25 mouse cellular contexts compared by ENCODE assay signal in genomic region chr8:74697317-74697716, GRCm38 (mm10).
A peak's percentile ranks its signal among the peaks of the same experiment; 100 is the strongest.
DNase-seq lines count a peak whose midpoint lies in the region; ATAC-seq lines count a peak whose summit lies in the region.
"Had no signal": no experiment of that assay in that cellular context is flagged by ENCODE, and none has a peak within 500 bp of the region (broad histone marks: within the 10 kb centered on the region; RNA-seq: fewer than 3 reads in every experiment).

No protein-coding gene starts in this region.

- H3K9ac ChIP-seq in hindbrain, embryonic 15.5 days, result no peak overlapping the region
- no peak overlapping the region for H3K9ac ChIP-seq in hindbrain, embryonic 14.5 days
- H3K9ac ChIP-seq in neural tube, embryonic 14.5 days (replicated peaks; ENCODE audit: low read depth, low read length), result no peak overlapping the region
- H3K9ac ChIP-seq: forebrain, embryonic 15.5 days; heart, embryonic 13.5 days; limb, embryonic 15.5 days; liver, embryonic 14.5 days; lung, embryonic 14.5 days; midbrain, embryonic 15.5 days had no signal

- H3K27ac ChIP-seq in hindbrain, embryonic 15.5 days (replicated peaks), result no peak overlapping the region
- H3K27ac ChIP-seq in hindbrain, embryonic 14.5 days, result no peak overlapping the region
- no peak overlapping the region for H3K27ac ChIP-seq in neural tube, embryonic 14.5 days (ENCODE audit: low read depth, low read length)
- H3K27ac ChIP-seq: forebrain, embryonic 15.5 days; heart, embryonic 13.5 days; limb, embryonic 15.5 days; liver, embryonic 14.5 days; midbrain, embryonic 15.5 days; stomach, postnatal 0 days had no signal

- peak; percentile 27; the same call in 1 of the 2 replicates for ATAC-seq in hindbrain, embryonic 15.5 days (ENCODE audit: low FRiP score, low read depth)
- no peak for ATAC-seq in hindbrain, embryonic 14.5 days (ENCODE audit: low FRiP score)
- ATAC-seq in neural tube, embryonic 14.5 days (ENCODE audit: low read depth), result peak; percentile 44; the same call in 1 of the 2 replicates
- ATAC-seq: forebrain, embryonic 15.5 days; hindbrain, embryonic 16.5 days; intestine, embryonic 16.5 days had no signal

- peak; percentile 6 for DNase-seq in adrenal gland, postnatal 14 days
- no peak for DNase-seq in adrenal gland, adult 2 months
- no peak for DNase-seq in hindbrain, embryonic 14.5 days (ENCODE audit: low spot score)
- DNase-seq in kidney, postnatal 10 days, result peak; percentile 5
- DNase-seq in kidney, postnatal 25 days, result no peak
- no peak for DNase-seq in ovary, postnatal 10 days (ENCODE audit: low spot score)
- DNase-seq: cerebellum, adult 11 months; cerebellum, postnatal 10 days; gastrocnemius, postnatal 14 days; heart, adult 11 months; heart, postnatal 14 days; layer of hippocampus, adult 9-11 months; lung, embryonic 14.5 days; thymus, adult 2 months; thymus, postnatal 4 days had no signal

- no peaks in the 10 kb centered on the region for H3K4me1 ChIP-seq in hindbrain, embryonic 15.5 days (replicated peaks)
- no peaks in the 10 kb centered on the region for H3K4me1 ChIP-seq in hindbrain, embryonic 14.5 days (replicated peaks; ENCODE audit: control insufficient read depth, insufficient read depth, low read length)
- H3K4me1 ChIP-seq in neural tube, embryonic 14.5 days (ENCODE audit: control insufficient read depth, insufficient read depth, low read length), result no peaks in the 10 kb centered on the region
- H3K4me1 ChIP-seq: forebrain, embryonic 15.5 days; heart, embryonic 13.5 days; limb, embryonic 15.5 days; midbrain, embryonic 15.5 days had no signal

- H3K36me3 ChIP-seq in hindbrain, embryonic 15.5 days, result no peaks in the 10 kb centered on the region
- no peaks in the 10 kb centered on the region for H3K36me3 ChIP-seq in hindbrain, embryonic 14.5 days (replicated peaks; ENCODE audit: control insufficient read depth, insufficient read depth)
- no peaks in the 10 kb centered on the region for H3K36me3 ChIP-seq in neural tube, embryonic 14.5 days (ENCODE audit: control insufficient read depth, insufficient read depth, low read length)
- H3K36me3 ChIP-seq: forebrain, embryonic 15.5 days; heart, embryonic 13.5 days; limb, embryonic 15.5 days; midbrain, embryonic 15.5 days had no signal

- H3K9me3 ChIP-seq in hindbrain, embryonic 15.5 days, result no peaks in the 10 kb centered on the region
- H3K9me3 ChIP-seq in hindbrain, embryonic 14.5 days (ENCODE audit: control insufficient read depth, low read length), result no peaks in the 10 kb centered on the region
- H3K9me3 ChIP-seq in neural tube, embryonic 14.5 days (ENCODE audit: control insufficient read depth, low read length), result no peaks in the 10 kb centered on the region
- H3K9me3 ChIP-seq: forebrain, embryonic 15.5 days; heart, embryonic 13.5 days; limb, embryonic 15.5 days; midbrain, embryonic 15.5 days had no signal

- 70% methylated on average over 1 of the region's 1 CpGs for WGBS in hindbrain, embryonic 15.5 days
- 83% methylated on average over 1 of the region's 1 CpGs for WGBS in hindbrain, embryonic 14.5 days
- WGBS in neural tube, embryonic 14.5 days, result 43% methylated on average over 1 of the region's 1 CpGs

- no peak overlapping the region for H3K4me3 ChIP-seq in hindbrain, embryonic 15.5 days
- no peak overlapping the region for H3K4me3 ChIP-seq in hindbrain, embryonic 14.5 days (replicated peaks; ENCODE audit: low read length)
- H3K4me3 ChIP-seq in neural tube, embryonic 14.5 days (ENCODE audit: low read depth, low read length), result no peak overlapping the region
- H3K4me3 ChIP-seq: forebrain, embryonic 15.5 days; heart, embryonic 13.5 days; limb, embryonic 15.5 days; midbrain, embryonic 15.5 days had no signal

- H3K27me3 ChIP-seq in hindbrain, embryonic 15.5 days, result no peaks in the 10 kb centered on the region
- H3K27me3 ChIP-seq in hindbrain, embryonic 14.5 days (ENCODE audit: control insufficient read depth, insufficient read depth, low read length), result no peaks in the 10 kb centered on the region
- no peaks in the 10 kb centered on the region for H3K27me3 ChIP-seq in neural tube, embryonic 14.5 days (ENCODE audit: control insufficient read depth, insufficient read depth, low read length)
- H3K27me3 ChIP-seq: forebrain, embryonic 15.5 days; heart, embryonic 13.5 days; limb, embryonic 15.5 days; midbrain, embryonic 15.5 days had no signal

- no peak overlapping the region for H3K4me2 ChIP-seq in hindbrain, embryonic 15.5 days
- H3K4me2 ChIP-seq in hindbrain, embryonic 14.5 days (replicated peaks), result no peak overlapping the region
- no peak overlapping the region for H3K4me2 ChIP-seq in neural tube, embryonic 14.5 days (ENCODE audit: low read depth, low read length)
- H3K4me2 ChIP-seq: forebrain, embryonic 15.5 days; heart, embryonic 13.5 days; limb, embryonic 15.5 days; lung, embryonic 14.5 days; midbrain, embryonic 15.5 days had no signal

Comparison
In these comparisons a context has a peak if more than half of its experiments do, and no peak if none do; other contexts are left out.
1. DNase-seq: peak in adrenal gland, postnatal 14 days (single experiment) and kidney, postnatal 10 days (single experiment); none in adrenal gland, adult 2 months (single experiment), hindbrain, embryonic 14.5 days (single experiment), kidney, postnatal 25 days (0 of 2) and ovary, postnatal 10 days (single experiment).